Mouse (Mus musculus) kidney, embryonic 14.5 days (tissue): ENCODE results near the gene Macrod2. TPM values are rescaled to one million over a fixed set of nuclear protein-coding genes. Genes with fewer than 3 reads are reported as not detected.

Experiments
- ATAC-seq: fragments of 200-750 bp; cut with Nextera tagmentation; 2 replicates; pipeline ENCODE4 v1.8.0; 2017; ENCODE audit warnings: moderate number of reproducible peaks, mild to moderate bottlenecking, moderate TSS enrichment, moderate library complexity; ENCODE audit not compliant: low FRiP score, low TSS enrichment
- H3K27ac ChIP-seq: fragments of 300-500 bp; sonication (generic); 2 replicates; pipeline ENCODE4 v1.5.1; 2014; ENCODE audit warnings: low read depth, mild to moderate bottlenecking, low read length, moderate library complexity, mixed read lengths
- H3K27me3 ChIP-seq: fragments of 300-500 bp; sonication (generic); 2 replicates; pipeline ENCODE4 v1.6.1; 2014; ENCODE audit warnings: mild to moderate bottlenecking, low read length; ENCODE audit not compliant: control insufficient read depth, insufficient read depth
- H3K36me3 ChIP-seq: fragments of 300-500 bp; sonication (generic); 2 replicates; pipeline ENCODE4 v1.6.1; 2014; ENCODE audit warnings: low read length, mixed read lengths; ENCODE audit not compliant: control insufficient read depth, insufficient read depth
- H3K4me1 ChIP-seq: fragments of 300-500 bp; sonication (generic); 2 replicates; pipeline ENCODE4 v1.6.1; 2014; ENCODE audit warnings: low read length, mixed read lengths; ENCODE audit not compliant: control insufficient read depth, insufficient read depth
- H3K4me2 ChIP-seq: fragments of 300-500 bp; sonication (generic); replicated peaks from 2 replicates; pipeline ENCODE4 v1.6.1; 2014; ENCODE audit warnings: low read depth, mild to moderate bottlenecking, low read length
- H3K4me3 ChIP-seq: fragments of 300-500 bp; sonication (generic); 2 replicates; pipeline ENCODE4 v1.5.1; 2014; ENCODE audit warnings: mild to moderate bottlenecking, low read length
- H3K9ac ChIP-seq: fragments of 300-500 bp; sonication (generic); 2 replicates; pipeline ENCODE4 v1.6.1; 2014; ENCODE audit warnings: low read depth, mild to moderate bottlenecking, low read length, moderate library complexity
- H3K9me3 ChIP-seq: fragments of 300-500 bp; sonication (generic); 2 replicates; pipeline ENCODE4 v1.6.1; 2016; ENCODE audit warnings: low read length; ENCODE audit not compliant: control insufficient read depth
- WGBS: fragments of 180-500 bp; shearing (Covaris S2); extraction: QIAGEN DNeasy Blood & Tissue Kit; methylation state at CpG from one replicate; pipeline ENCODE4 v1.1.7; 2014; 5-methylcytosine and 5-hydroxymethylcytosine counted together
- polyA plus RNA-seq: library from polyadenylated mRNA; unstranded; fragments of >200 nt; fragmentation: Nextera tagmentation; extraction: Ambion mirVana; gene quantifications from 2 replicates; pipeline ENCODE4 v1.2.1, GENCODE M21; 2014

Macrod2 gene
- polyA plus RNA-seq, 1 experiment from 2014 or later = 22.2 TPM

DNA sequence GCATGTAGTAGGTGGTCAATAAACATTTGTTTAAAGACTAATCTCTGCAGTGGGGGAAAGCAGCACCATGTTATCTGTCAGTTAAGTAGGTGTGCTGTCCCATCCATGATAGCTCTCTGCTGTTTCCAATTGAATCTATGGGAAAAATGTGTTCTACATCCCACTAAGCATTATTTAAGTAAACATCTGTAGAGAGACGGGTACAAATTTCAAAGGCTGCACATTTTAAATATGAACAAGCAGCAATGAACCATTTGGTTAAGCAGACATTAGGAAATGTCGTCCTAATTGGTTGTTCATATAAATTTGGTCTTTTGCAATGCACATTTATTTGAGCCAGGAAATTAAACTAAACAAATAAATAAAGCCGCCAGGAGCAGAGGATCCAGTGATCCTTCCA lies 1277.7 kb downstream of the Macrod2 start:
- Histone ChIP-seq H3K36me3 (no peaks in the 10 kb centered on the region), H3K27ac (no peak overlapping the region), H3K27me3 (no peaks in the 10 kb centered on the region), H3K9me3 (no peaks in the 10 kb centered on the region), H3K9ac (no peak overlapping the region), H3K4me3 (no peak overlapping the region), H3K4me2 (no peak overlapping the region), H3K4me1 (no peaks in the 10 kb centered on the region)
- ATAC-seq = no peak
- 74% methylated on average over 3 of the region's 3 CpGs for WGBS

DNA sequence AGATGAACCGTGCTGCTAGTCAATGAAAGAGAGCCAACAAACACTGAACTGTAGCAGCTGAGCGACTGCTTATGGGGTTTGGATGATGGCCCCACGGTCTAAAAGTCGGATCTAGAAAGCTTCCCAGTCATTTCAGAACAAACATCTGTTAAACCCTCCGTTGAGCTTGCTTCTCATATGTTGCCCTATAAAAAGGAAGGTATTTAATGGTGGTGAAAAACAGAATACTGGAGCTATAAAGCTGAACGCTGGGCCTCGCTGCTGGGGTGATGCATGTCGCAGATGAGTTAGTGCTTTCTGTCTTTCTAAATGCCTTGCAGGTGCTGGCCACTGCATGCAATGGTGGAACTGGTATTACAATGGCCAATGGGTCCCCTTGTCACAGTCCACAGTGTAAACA lies 1278.3 kb downstream of the Macrod2 start:
- WGBS = 45% methylated on average over 8 of the region's 8 CpGs
- H3K9ac ChIP-seq = no peak overlapping the region

DNA sequence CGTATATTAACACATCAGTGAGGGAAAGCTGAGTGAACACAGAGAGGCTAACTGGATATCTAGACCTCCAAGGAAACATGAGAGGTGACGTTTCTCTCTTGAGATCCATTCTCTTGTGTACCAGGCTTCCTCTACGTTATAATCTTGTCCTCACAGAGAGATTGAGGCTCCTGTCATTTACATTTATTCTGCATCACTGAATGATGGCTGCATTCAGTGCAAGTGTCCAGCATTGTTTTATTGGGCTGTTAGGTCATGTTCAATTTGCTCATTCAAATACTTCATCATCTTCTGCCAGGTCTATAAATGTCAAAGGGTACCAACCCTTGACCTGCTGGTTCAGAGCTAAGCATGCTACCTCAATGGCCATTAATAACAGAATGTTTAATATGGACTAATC lies 1302.4 kb downstream of the Macrod2 start:
- Histone ChIP-seq H3K36me3 (no peaks in the 10 kb centered on the region), H3K9me3 (peaks cover 3% of the 10 kb centered on the region; the same call in 1 of the 2 replicates), H3K4me3 (no peak overlapping the region), H3K9ac (no peak overlapping the region), H3K4me2 (no peak overlapping the region), H3K27me3 (no peaks in the 10 kb centered on the region), H3K4me1 (no peaks in the 10 kb centered on the region), H3K27ac (no peak overlapping the region)
- WGBS = 78% methylated on average over 3 of the region's 3 CpGs
- no peak for ATAC-seq

More for the DNA sequence above, 1278.3 kb downstream of the Macrod2 start:
- Histone ChIP-seq H3K4me2 (no peak overlapping the region), H3K27ac (no peak overlapping the region), H3K4me3 (no peak overlapping the region), H3K9me3 (no peaks in the 10 kb centered on the region), H3K27me3 (no peaks in the 10 kb centered on the region), H3K4me1 (no peaks in the 10 kb centered on the region), H3K36me3 (no peaks in the 10 kb centered on the region)
- peak; percentile 60; the same call in 1 of the 2 replicates for ATAC-seq

DNA sequence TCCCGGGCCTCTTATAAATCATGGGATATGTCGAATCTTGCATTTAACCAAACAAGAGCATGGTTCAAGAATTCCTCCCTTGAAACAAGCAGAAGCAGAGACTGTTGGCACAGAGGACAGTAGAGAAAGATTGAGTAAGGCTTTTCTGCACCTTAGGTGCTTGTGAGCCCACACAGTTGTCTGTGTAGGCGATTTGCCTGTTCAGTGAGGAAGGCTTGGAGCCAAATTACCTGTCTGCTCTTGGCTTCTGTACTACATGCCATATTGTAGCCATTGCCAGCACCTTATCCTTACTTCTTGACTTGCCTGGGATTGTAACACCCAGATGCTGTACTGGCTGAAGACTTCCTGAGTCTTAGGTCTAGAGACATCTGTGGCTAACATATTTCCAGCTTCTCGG lies 1303.2 kb downstream of the Macrod2 start:
- Histone ChIP-seq H3K27ac (no peak overlapping the region), H3K4me2 (no peak overlapping the region), H3K4me1 (no peaks in the 10 kb centered on the region), H3K9ac (no peak overlapping the region), H3K36me3 (no peaks in the 10 kb centered on the region), H3K27me3 (no peaks in the 10 kb centered on the region), H3K9me3 (peaks cover 3% of the 10 kb centered on the region; the same call in 1 of the 2 replicates), H3K4me3 (no peak overlapping the region)
- ATAC-seq = no peak
- 49% methylated on average over 4 of the region's 4 CpGs for WGBS

GRCm38 (mm10) chr2:141700759-141701452 lies 1305.8 kb downstream of the Macrod2 start:
- no peaks in the 10 kb centered on the region for H3K9me3 ChIP-seq
- H3K9ac ChIP-seq = no peak overlapping the region
- WGBS = 16% methylated on average over 7 of the region's 7 CpGs
- H3K27ac ChIP-seq = no peak overlapping the region
- H3K4me2 ChIP-seq = no peak overlapping the region
- H3K4me3 ChIP-seq = no peak overlapping the region
- no peaks in the 10 kb centered on the region for H3K4me1 ChIP-seq
- H3K36me3 ChIP-seq = no peaks in the 10 kb centered on the region
- H3K27me3 ChIP-seq = no peaks in the 10 kb centered on the region
- ATAC-seq = peak; percentile 66; the same call in 1 of the 2 replicates

GRCm38 (mm10) chr2:141711785-141712184 lies 1316.7 kb downstream of the Macrod2 start:
- no peak overlapping the region for H3K4me2 ChIP-seq
- no peak overlapping the region for H3K9ac ChIP-seq
- H3K4me1 ChIP-seq = no peaks in the 10 kb centered on the region
- 85% methylated on average over 2 of the region's 2 CpGs for WGBS
- no peak overlapping the region for H3K27ac ChIP-seq
- H3K9me3 ChIP-seq = no peaks in the 10 kb centered on the region
- no peaks in the 10 kb centered on the region for H3K36me3 ChIP-seq
- H3K27me3 ChIP-seq = no peaks in the 10 kb centered on the region
- ATAC-seq = no peak
- H3K4me3 ChIP-seq = no peak overlapping the region

GRCm38 (mm10) chr2:141712265-141712664 lies 1317.2 kb downstream of the Macrod2 start:
- Histone ChIP-seq H3K9me3 (no peaks in the 10 kb centered on the region), H3K4me1 (no peaks in the 10 kb centered on the region), H3K27ac (no peak overlapping the region), H3K27me3 (no peaks in the 10 kb centered on the region), H3K4me3 (no peak overlapping the region), H3K9ac (no peak overlapping the region), H3K36me3 (no peaks in the 10 kb centered on the region), H3K4me2 (no peak overlapping the region)
- WGBS = 83% methylated on average over 4 of the region's 4 CpGs
- ATAC-seq = no peak

DNA sequence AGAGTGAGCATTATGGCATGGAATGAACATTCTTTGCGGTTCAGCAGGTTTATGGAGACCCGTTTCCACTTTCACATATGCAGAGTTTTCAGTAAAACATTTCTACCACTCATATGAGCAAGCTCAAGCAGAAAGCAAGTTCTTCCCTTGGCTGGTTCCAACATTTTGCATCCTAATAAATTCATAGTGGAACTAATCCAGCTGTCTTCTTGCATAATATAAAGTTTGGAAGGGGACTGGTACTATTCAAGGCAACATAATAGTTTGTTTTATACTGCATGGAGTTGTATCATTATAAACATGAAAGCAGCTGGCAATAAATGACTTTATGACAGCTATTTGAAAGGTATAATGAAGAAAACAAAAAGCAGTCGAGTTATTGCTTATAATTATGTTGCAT lies 1320.0 kb downstream of the Macrod2 start:
- Histone ChIP-seq H3K27me3 (no peaks in the 10 kb centered on the region), H3K9ac (no peak overlapping the region), H3K9me3 (no peaks in the 10 kb centered on the region), H3K27ac (no peak overlapping the region), H3K36me3 (no peaks in the 10 kb centered on the region), H3K4me2 (no peak overlapping the region), H3K4me3 (no peak overlapping the region), H3K4me1 (no peaks in the 10 kb centered on the region)
- no peak for ATAC-seq
- 80% methylated on average over 3 of the region's 3 CpGs for WGBS

GRCm38 (mm10) chr2:141722531-141722930 lies 1327.4 kb downstream of the Macrod2 start:
- no peaks in the 10 kb centered on the region for H3K9me3 ChIP-seq
- WGBS = 76% methylated on average over 3 of the region's 3 CpGs
- ATAC-seq = no peak
- H3K27ac ChIP-seq = no peak overlapping the region
- no peak overlapping the region for H3K4me2 ChIP-seq
- no peaks in the 10 kb centered on the region for H3K36me3 ChIP-seq
- no peak overlapping the region for H3K4me3 ChIP-seq
- no peaks in the 10 kb centered on the region for H3K27me3 ChIP-seq
- no peaks in the 10 kb centered on the region for H3K4me1 ChIP-seq
- H3K9ac ChIP-seq = no peak overlapping the region
